Mouse (Mus musculus) embryo, embryonic 10 days (tissue): ENCODE measurements around the gene Fgf18.

Experiments
- DNase-seq: peaks from one replicate; pipeline ENCODE4 v3.0.0-alpha.2; 2015; ENCODE audit warnings: low spot score

Fgf18 gene

GRCm38 (mm10) chr11:33150364-33150763 is 3.2 kb upstream of the Fgf18 start:
- no peak for DNase-seq

GRCm38 (mm10) chr11:33149453-33149852 is 2.3 kb upstream of the Fgf18 start:
- peak; percentile 56 for DNase-seq

GRCm38 (mm10) chr11:33149088-33149436 is 1.9 kb upstream of the Fgf18 start:
- DNase-seq = no peak

- DNase-seq = peak; percentile 96
Observed at GRCm38 (mm10) chr11:33148338-33149087, 1.3 kb upstream of the Fgf18 start.

- peak; percentile 79 for DNase-seq
Observed at GRCm38 (mm10) chr11:33147572-33148337, 555 bp upstream of the Fgf18 start.

DNA sequence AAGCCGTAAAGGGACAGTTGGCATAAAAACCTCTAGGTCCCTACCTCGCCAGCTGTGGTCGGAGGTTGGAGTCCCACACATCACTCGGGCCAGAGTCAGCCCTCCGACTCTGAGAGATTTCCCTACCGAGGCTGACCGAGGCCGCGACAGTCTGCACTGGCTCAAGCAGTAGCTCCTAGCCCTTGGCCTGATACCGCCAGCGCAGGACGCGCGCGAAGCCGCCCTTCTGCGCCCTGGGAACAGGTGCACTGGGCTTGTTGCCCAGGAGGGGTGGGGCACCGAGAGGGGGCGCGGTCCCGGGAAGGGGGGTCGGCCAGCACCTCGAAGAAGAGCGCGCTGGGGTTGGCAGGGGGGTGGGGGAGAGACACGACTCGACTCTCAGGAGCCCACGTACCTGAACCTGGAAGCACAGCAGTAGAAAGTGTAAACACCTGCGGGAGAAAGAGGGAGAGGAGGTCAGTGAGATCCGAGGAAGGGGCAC is 509 bp downstream of the Fgf18 start:
- DNase-seq = peak; percentile 53

GRCm38 (mm10) chr11:33146143-33146497 is 1.1 kb downstream of the Fgf18 start:
- no peak for DNase-seq

DNA sequence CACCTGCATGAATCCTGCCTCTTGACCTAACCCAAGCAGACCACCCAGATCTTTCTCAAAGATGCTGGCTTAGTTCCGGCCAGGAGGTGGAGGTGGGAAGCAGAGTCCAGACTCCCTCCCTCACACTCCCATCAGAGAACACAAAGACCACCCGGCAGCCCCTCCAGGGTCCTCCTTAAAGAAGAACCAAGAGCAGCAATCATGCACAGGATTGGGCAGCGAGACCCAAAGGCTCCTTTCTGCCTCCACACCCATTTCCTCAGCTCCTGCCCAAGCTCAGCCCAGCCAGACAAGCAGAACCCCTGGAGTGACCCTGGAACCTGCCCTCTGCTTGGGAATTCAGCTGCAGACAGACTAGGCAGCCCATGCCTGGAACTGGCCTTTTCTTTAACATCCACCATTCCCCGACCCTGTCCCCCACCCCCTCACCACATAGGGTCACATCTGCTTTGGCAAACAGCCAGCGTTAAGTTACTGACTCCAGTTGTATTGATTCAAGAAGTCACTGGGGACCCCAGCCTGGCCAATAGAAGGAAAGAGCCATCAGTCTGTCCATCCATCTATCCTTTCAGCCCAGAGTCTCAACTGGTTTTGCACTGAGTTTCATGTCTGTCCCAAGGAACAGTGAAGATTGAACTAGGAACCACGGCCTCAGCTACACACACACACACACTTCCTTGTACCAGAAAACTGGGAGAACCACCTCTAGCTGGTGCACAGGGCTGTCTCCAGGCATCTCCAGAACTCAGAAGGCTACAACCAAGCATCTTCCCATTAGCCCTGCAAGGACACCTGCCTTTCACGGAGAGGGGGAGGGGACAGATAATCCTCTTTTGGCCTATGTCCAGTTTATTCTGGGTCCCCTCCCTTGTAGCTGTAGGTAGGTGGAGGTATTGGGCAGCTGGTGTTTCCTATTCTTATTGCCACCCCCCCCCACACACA is 1.7 kb downstream of the Fgf18 start:
- no peak for DNase-seq

GRCm38 (mm10) chr11:33143906-33144305 is 3.3 kb downstream of the Fgf18 start:
- DNase-seq = peak; percentile 54

DNA sequence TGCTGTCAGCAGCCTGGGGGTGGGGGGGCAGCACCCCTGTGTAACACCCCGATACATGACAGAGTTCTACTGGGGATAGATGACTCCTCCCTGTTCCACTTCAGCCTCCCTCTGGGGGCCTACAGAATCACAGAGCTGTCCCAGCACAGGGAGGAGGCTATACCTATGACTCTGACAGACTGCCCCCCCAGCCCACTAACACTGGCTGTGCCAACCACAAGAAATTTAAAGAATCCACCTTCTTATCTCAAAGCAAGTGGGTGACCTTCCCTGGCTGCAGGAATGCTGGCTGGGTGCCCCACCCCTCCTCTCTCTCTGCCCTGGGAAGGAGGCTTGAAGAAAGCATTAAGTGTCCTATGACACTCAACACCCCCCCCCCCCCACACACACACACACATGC is 4.4 kb downstream of the Fgf18 start:
- DNase-seq = no peak

GRCm38 (mm10) chr11:33140111-33140460 is 7.1 kb downstream of the Fgf18 start:
- DNase-seq = no peak

DNA sequence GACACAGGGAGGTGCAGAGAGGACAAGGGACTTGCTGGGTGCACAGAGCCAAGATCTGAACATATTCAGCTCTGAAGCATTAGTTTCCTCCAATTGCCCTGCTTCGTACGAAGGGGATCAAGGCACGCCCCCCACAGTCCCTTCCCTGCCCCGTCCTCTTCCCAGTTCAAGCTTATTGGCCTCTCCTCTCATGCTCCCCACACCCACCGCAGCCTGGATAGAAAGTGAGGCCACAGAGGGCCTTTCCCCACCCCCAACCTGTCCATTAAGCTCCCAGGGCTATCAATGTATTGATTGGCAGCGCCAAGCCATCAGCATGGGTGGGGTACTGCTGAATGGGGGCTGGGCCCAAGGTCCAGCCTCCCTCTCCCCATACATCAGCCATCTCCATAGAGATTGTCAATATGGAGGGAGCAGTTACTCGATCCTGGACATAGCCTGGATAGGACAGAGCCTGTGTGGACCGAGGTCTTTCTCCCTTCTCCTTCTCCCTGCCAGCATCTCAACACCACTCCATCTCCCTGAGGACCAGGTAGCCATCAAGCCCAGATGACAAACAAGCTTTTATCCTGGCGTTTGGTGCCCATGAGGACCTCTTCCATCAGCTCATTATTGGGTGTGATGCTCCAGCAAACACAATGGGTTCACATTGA is 7.6 kb downstream of the Fgf18 start:
- no peak for DNase-seq

DNA sequence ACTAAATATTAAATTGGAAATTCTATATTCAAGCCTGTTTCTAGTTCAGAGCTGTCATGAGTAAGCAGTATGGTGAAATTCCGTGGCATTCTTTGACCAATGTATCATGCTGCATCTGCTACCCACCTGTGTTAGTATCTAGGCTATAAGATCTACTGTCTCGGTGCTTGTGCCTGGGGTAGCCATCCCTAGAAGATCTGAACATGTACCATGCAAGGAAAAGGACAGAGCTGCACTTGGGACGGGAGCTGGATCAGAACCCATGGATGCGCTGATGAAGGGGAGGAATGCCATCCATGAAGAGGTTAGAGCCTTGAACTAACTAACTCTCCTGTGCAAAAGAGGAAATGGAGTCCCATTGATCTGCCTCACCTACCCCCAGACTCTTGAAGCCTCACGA is 8.5 kb downstream of the Fgf18 start:
- DNase-seq = no peak

- no peak for DNase-seq
Observed at GRCm38 (mm10) chr11:33134391-33134986, 12.7 kb downstream of the Fgf18 start.

DNA sequence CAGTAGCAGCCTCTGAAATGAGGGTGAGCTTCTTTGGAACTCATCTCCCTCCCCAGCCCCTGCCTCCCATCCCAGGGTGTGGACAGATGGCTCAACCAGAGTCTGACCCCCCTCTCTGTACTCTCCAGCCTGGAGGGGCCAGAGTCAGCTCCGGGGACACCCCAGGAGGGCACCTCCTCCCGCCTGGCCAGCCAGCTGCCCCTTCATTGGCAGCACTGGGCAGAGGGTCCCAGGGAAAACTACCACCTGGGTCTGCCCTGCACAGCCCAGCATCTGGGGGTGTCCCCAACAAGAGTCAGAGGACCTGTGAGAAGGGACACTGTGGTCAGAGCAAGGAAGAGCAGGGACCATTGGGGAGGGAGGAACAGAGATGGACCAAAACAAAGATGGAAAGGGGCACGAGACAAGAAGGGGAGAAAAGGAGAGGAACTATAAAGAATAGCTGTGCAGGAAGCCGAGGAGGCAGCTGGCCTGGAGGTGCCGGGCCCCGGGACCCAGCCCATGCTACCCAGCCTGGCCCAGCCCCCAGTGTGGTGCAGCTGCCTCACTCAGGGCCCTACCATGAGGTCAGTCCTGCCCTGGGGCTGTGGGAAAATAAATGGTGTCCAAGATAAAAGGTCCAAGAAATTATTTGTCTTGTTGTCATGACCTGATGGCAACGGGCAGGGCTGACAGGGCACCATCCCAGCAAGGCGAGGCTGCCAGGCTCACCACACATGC is 14.4 kb downstream of the Fgf18 start:
- no peak for DNase-seq

DNA sequence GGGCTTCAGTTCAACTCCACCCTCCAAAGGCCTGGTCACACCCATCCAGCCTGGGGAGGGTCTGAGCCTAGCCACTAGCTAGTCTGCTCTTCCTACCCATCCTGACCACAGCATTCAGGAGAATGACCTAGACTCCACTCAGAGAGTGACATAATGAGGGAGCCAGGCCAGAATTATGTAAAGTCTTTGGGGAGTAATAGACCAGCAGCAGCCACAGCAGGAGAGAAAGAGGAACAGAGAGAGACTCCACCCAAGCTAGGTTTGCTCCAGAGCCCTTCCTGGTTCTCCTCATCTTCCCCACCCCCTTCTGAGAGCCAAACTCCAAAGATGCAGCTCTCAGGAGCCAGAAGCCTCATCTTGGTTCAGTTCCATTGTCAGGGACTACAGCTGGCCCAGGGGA is 20.1 kb downstream of the Fgf18 start:
- DNase-seq = no peak

- peak; percentile 84 for DNase-seq
Observed at GRCm38 (mm10) chr11:33122575-33123268, 24.5 kb downstream of the Fgf18 start.

DNA sequence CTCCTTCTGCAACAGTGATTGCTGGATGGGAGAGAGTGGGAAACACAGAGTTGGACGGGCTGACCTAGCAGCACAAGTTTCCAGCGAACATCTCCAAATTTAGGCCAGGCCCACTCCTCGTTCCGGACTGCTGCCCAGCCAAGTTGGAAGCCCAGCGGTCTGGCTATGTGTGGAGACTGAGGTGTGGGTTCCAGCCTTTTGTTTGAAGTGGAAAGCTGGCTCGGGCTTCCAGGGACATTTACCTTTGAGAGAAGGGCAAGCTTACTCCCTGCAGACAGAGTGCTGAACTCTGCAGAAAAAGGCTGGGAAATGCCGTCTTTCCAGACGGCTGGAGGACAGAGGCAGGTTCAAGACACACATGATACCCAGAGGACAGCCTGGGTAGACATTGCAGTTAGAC is 27.6 kb downstream of the Fgf18 start:
- DNase-seq = no peak

DNA sequence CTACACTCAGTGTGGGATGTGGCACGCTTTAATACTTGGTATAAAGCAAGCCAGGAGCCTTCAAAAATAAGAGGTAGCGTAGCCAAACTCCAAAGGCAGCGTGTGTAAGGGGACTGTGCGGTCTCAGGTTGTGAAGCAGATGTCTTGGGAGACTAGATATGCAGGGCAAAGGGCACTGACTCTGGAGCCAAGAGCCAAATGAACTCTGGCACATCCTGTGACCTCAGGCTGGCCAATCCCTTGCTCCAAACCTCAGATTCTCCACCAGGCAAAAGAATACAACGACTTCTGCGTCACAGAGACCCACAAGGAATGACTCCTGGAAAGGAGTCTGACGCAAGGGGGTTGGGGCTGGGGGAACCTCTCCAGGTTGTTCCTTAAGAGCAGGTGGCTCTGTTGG is 28.1 kb downstream of the Fgf18 start:
- no peak for DNase-seq

GRCm38 (mm10) chr11:33118480-33118879 is 28.7 kb downstream of the Fgf18 start:
- DNase-seq = no peak
